Mouse (Mus musculus) liver, embryonic 15.5 days (tissue): ENCODE measurements around the gene Ajm1. TPM values are rescaled to one million over a fixed set of nuclear protein-coding genes. Genes with fewer than 3 reads are reported as not detected.

Source experiments
- ATAC-seq: fragments of 200-750 bp; cut with Nextera tagmentation; 2 replicates; pipeline ENCODE4 v1.8.0; 2017; ENCODE audit warnings: moderate number of reproducible peaks, mild to moderate bottlenecking, moderate library complexity; ENCODE audit not compliant: insufficient read depth
- H3K27ac ChIP-seq: fragments of 300-500 bp; sonication (generic); replicated peaks from 2 replicates; pipeline ENCODE4 v1.5.1; 2015; ENCODE audit warnings: mild to moderate bottlenecking, inconsistent platforms
- H3K27me3 ChIP-seq: fragments of 300-500 bp; sonication (generic); 2 replicates; pipeline ENCODE4 v1.6.1; 2015; ENCODE audit warnings: mild to moderate bottlenecking, inconsistent platforms
- H3K36me3 ChIP-seq: fragments of 300-500 bp; sonication (generic); replicated peaks from 2 replicates; pipeline ENCODE4 v1.6.1; 2015; ENCODE audit warnings: moderate library complexity, mild to moderate bottlenecking, inconsistent platforms
- H3K4me1 ChIP-seq: fragments of 300-500 bp; sonication (generic); replicated peaks from 2 replicates; pipeline ENCODE4 v1.6.1; 2015; ENCODE audit warnings: inconsistent platforms
- H3K4me2 ChIP-seq: fragments of 300-500 bp; sonication (generic); 2 replicates; pipeline ENCODE4 v1.6.1; 2015; ENCODE audit warnings: moderate library complexity, mild to moderate bottlenecking, inconsistent platforms
- H3K4me3 ChIP-seq: fragments of 300-500 bp; sonication (generic); replicated peaks from 2 replicates; pipeline ENCODE4 v1.5.1; 2015; ENCODE audit warnings: mild to moderate bottlenecking, inconsistent platforms
- H3K9ac ChIP-seq: fragments of 300-500 bp; sonication (generic); 2 replicates; pipeline ENCODE4 v1.6.1; 2015; ENCODE audit warnings: moderate library complexity, mild to moderate bottlenecking, inconsistent platforms
- H3K9me3 ChIP-seq: fragments of 300-500 bp; sonication (generic); replicated peaks from 2 replicates; pipeline ENCODE4 v1.6.1; 2016; ENCODE audit warnings: inconsistent platforms
- WGBS: fragments of 180-500 bp; shearing (Covaris S2); methylation state at CpG from one replicate; pipeline ENCODE4 v1.1.7; 2015; ENCODE audit warnings: mixed read lengths; ENCODE audit not compliant: insufficient replicate concordance; 5-methylcytosine and 5-hydroxymethylcytosine counted together
- polyA plus RNA-seq: library from polyadenylated mRNA; unstranded; fragments of >200 nt; fragmentation: Nextera tagmentation; extraction: Ambion mirVana; gene quantifications from 2 replicates; pipeline ENCODE4 v1.2.1, GENCODE M21; 2015

The Ajm1 gene
- polyA plus RNA-seq, 1 experiment from 2014 or later: not detected

DNA sequence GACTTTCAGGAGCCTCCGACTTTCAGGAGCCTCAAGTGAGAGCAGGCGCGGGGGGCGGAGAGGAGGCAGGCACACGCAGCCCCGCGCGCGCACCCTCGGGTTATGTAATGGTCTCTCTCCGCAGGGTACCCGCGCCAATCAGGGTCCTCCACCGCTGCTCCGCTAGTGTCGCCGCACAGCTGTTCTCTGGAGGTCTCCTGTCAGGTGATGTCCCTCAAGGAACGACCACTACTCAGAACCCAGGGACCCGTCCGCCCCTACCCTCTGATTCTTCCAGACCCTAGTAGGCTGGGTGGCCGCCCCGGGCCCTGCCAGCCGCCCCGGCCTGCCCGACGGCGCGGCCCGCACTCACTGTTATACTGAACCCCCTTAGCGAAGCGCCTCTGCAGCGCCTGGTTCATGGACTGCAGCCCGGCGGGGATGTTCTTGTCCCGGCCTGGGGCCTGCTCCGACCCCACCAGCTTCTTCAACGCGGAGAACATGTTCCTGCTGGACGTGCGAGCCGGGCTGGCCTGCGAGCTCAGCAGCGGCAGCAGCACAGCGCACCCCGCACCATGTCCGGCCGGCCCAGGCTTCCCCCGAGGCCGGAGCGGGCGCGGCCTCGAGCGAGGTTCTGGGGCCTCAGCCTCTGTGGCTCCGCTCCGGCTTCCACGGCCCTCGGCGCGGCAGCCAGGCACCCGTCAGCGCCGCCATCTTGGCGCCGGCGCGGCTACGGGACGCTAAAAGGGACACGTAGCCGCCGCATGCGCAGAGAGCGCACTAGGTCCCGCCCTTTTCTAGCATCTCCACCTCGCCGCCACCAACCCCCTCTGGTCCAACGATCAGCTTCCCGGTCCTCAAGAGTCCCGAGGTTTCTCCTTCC, 26.4 kb upstream of the Ajm1 start, which contains the start of gene Rabl6:
Gene Rabl6, minus strand, starts transcription at position 761 of the 862 bp plus-strand sequence.
- Histone ChIP-seq H3K27me3 (peaks cover 6% of the 10 kb centered on the region; the same call in 1 of the 2 replicates), H3K9me3 (no peaks in the 10 kb centered on the region)

DNA sequence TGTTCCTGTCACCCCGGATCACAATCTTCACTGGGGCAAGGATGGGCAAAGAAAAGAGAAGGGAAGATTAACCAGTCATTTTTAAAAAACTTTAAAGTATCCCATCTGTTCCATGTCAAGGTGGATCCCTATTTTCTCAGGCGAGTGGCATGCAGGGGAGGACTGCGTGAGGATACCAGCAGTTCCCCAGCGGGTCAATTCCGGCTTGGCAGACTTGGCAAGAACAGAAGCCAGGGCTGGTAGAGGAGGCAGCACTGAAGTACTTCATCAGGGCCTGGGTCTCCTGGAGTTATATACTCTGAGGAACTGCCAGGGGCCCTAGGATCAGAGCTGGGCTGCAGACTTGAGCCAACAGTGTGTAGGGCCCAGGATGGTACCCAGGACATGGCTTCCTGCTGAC, 21.0 kb upstream of the Ajm1 start:
- 79% methylated on average over 5 of the region's 5 CpGs for WGBS
- Histone ChIP-seq H3K4me1 (peaks cover 36% of the 10 kb centered on the region), H3K27ac (no peak overlapping the region), H3K9me3 (no peaks in the 10 kb centered on the region), H3K9ac (no peak overlapping the region), H3K27me3 (no peaks in the 10 kb centered on the region), H3K36me3 (peaks cover 60% of the 10 kb centered on the region), H3K4me2 (no peak overlapping the region), H3K4me3 (no peak overlapping the region)
- no peak for ATAC-seq

More for the DNA sequence above, 26.4 kb upstream of the Ajm1 start, which contains the start of gene Rabl6:
- WGBS: under 1% methylated on average over 80 of the region's 80 CpGs
- Histone ChIP-seq H3K4me2 (peak within 1 kb of the TSS; percentile 80), H3K36me3 (peaks cover 5% of the 10 kb centered on the region), H3K4me1 (peaks cover 31% of the 10 kb centered on the region), H3K9ac (peak within 1 kb of the TSS; percentile 91), H3K27ac (peak within 1 kb of the TSS; percentile 86), H3K4me3 (peak within 1 kb of the TSS; percentile 89)
- peak; percentile 79 for ATAC-seq

DNA sequence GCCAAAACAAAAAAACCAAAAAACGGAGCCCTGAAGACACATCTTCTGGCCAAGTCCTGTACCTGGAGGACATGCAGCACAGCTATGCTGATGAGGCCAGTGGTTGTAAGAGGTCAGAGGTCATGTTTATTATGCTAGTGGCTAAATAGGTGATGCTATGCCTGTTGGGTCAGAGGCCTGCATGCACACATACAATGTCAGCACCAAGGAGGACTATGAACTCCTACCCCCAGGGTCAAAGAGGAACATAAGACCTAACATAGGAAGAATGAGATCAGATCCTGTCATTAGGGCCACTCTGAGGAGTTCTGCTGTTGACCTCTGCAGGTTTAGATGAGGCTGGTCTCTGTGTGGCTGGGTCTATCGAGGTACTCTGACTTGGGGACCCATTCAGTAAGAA, 18.5 kb upstream of the Ajm1 start:
- Histone ChIP-seq H3K9ac (no peak overlapping the region), H3K27ac (peak overlapping the region; percentile 19; the same call in 1 of the 2 replicates), H3K4me2 (no peak overlapping the region), H3K9me3 (no peaks in the 10 kb centered on the region), H3K27me3 (no peaks in the 10 kb centered on the region), H3K36me3 (peaks cover 84% of the 10 kb centered on the region), H3K4me1 (peaks cover 19% of the 10 kb centered on the region), H3K4me3 (no peak overlapping the region)
- WGBS: 67% methylated on average over 2 of the region's 2 CpGs
- peak; percentile 69 for ATAC-seq

DNA sequence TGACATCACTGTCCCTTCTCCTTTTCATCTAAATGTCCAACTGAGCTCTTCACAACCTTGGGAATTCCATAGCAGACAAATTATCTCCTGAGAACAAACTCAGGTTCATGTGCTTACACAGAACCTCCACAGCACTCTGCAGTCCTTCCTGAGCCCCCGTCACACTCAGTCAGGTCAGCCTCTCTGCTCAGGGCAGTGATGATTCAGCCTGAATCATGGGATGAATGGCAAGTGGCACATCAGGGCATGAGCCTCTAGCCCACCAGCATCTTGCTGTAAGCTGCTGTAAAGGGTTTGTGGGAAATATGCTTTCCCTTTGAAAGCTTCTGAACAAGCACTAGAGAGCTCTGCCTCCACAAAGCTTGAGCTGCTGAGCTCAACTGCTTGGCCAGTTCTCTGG, 17.2 kb upstream of the Ajm1 start:
- H3K27ac ChIP-seq: no peak overlapping the region
- no peak overlapping the region for H3K9ac ChIP-seq
- H3K4me1 ChIP-seq: peaks cover 19% of the 10 kb centered on the region
- H3K9me3 ChIP-seq: no peaks in the 10 kb centered on the region
- no peak overlapping the region for H3K4me3 ChIP-seq
- peaks cover 92% of the 10 kb centered on the region for H3K36me3 ChIP-seq
- H3K27me3 ChIP-seq: no peaks in the 10 kb centered on the region
- no peak overlapping the region for H3K4me2 ChIP-seq
- 83% methylated on average over 1 of the region's 1 CpGs for WGBS
- ATAC-seq: no peak

DNA sequence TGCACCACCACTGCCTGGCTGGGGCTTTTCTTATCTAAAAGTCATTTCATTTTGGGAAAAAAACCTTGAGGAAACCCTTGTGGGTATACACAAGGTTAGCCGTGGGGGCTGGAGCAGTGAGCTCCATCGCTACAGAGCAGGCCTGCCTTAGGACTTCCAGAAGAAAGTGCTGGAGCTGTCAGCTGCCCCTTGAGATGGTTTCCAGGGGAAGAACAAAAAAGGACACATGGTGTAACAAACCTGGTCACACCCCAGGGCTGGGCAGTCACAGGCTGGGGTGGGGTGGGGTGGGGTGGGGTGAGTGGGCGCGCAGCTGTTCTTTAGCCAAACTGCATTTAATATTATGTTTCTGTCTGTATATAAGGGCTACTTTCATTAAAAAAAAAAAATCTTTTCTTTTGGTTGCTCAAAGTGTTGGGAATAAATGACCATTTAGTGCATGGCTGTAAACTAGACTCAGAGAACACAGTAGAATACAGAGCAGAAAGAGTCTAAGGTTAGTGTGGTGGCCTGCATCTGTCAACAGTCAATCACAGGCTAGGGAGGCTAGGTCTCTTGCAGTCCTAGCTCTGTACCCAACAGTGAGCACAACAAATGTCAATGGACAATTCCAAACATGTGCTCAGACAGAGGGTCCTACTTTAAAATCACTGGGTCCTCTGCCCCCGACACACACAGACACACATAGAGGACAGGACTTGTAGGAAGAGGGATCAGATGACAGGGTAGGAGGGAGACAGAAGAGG, 15.4 kb upstream of the Ajm1 start:
- H3K4me2 ChIP-seq: no peak overlapping the region
- H3K27ac ChIP-seq: no peak overlapping the region
- peaks cover 19% of the 10 kb centered on the region for H3K4me1 ChIP-seq
- H3K36me3 ChIP-seq: peaks cover 94% of the 10 kb centered on the region
- no peaks in the 10 kb centered on the region for H3K27me3 ChIP-seq
- H3K9ac ChIP-seq: no peak overlapping the region
- 80% methylated on average over 5 of the region's 5 CpGs for WGBS
- ATAC-seq: no peak
- H3K9me3 ChIP-seq: no peaks in the 10 kb centered on the region
- no peak overlapping the region for H3K4me3 ChIP-seq

DNA sequence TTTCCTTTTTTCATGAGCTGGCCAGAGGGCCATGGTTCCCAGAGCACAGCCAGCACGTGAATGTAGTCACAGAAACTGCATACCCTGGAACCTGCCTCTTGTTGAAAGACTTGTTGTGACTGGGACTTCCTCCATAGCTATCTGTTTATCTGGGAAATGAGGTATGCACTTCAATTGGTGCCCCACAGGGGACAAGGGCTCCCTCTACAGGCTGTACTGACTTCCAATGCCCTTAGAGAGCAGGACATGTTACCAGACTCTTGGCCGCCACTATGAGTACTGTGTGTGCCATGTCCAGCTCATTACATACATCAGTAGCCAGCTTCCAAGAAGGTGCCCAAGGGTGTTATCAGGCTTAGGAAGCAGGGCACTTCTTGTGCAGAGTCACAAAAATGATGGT, 10.3 kb upstream of the Ajm1 start:
- 53% methylated on average over 2 of the region's 2 CpGs for WGBS
- no peak overlapping the region for H3K27ac ChIP-seq
- H3K36me3 ChIP-seq: peaks cover 80% of the 10 kb centered on the region
- H3K9me3 ChIP-seq: no peaks in the 10 kb centered on the region
- ATAC-seq: no peak
- H3K27me3 ChIP-seq: no peaks in the 10 kb centered on the region
- no peak overlapping the region for H3K4me2 ChIP-seq
- H3K4me3 ChIP-seq: no peak overlapping the region
- H3K4me1 ChIP-seq: no peaks in the 10 kb centered on the region
- H3K9ac ChIP-seq: no peak overlapping the region

DNA sequence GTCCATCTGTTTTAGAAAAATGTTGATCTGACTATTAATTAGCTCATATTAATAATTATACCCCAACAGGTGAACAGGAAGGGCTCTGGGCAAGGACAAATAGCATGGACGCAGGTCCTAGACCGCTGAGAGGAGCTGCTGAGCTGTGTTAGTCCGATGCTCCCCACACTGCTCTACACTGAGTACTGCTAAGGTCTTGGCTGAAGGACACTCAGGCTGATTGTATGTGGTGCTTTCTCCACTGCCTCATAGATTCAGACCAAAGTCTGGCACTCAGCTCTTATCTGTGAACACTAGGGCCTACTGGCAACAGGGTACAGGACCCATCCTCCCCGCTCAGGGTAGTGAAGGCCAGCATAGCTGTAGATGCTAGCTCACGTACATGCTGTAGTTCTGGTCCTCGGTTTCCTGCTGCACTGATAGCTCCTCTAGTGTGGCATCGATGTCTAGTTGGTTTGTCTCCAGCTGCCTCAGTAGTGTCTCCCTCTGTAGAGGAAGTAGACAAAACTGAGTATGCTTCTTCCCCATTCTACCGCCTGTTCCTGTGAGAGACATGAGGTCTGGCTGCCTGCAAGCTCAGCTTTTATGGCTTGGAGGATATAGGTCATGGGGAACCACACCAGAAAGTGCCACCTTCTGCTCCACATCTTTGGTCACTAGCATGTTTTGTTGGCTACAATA, 6.8 kb upstream of the Ajm1 start:
- Histone ChIP-seq H3K4me1 (no peaks in the 10 kb centered on the region), H3K4me3 (no peak overlapping the region), H3K4me2 (no peak overlapping the region), H3K9me3 (no peaks in the 10 kb centered on the region), H3K27ac (0 out of 2 replicates have a peak overlapping the region, but pooled peaks have one; percentile 9), H3K27me3 (no peaks in the 10 kb centered on the region), H3K9ac (no peak overlapping the region), H3K36me3 (peaks cover 83% of the 10 kb centered on the region)
- 69% methylated on average over 8 of the region's 8 CpGs for WGBS
- no peak for ATAC-seq

DNA sequence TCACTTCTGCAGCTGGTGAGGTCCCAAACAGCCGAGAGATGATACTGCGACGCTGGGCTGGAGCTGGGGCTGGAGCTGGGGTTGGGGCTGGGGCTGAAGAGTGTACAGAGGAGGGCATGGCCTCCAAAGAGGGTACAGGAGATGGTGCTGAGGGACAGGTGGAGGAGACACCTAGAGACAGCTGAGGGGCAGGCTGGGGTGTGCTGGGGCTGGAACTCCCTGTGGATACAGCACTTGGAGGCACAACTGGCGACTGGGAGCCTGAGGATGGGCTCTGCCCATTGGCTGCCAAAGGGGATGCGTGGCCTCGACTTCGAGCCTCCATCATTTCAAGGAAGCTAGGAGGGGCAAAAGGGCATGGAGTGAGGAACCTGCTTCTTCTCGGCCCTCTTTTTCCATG, 5.7 kb upstream of the Ajm1 start:
- H3K27me3 ChIP-seq: no peaks in the 10 kb centered on the region
- no peaks in the 10 kb centered on the region for H3K9me3 ChIP-seq
- no peak overlapping the region for H3K27ac ChIP-seq
- H3K9ac ChIP-seq: no peak overlapping the region
- no peak overlapping the region for H3K4me3 ChIP-seq
- H3K4me2 ChIP-seq: no peak overlapping the region
- H3K4me1 ChIP-seq: peaks cover 9% of the 10 kb centered on the region
- WGBS: 75% methylated on average over 8 of the region's 8 CpGs
- H3K36me3 ChIP-seq: peaks cover 75% of the 10 kb centered on the region
- no peak for ATAC-seq

DNA sequence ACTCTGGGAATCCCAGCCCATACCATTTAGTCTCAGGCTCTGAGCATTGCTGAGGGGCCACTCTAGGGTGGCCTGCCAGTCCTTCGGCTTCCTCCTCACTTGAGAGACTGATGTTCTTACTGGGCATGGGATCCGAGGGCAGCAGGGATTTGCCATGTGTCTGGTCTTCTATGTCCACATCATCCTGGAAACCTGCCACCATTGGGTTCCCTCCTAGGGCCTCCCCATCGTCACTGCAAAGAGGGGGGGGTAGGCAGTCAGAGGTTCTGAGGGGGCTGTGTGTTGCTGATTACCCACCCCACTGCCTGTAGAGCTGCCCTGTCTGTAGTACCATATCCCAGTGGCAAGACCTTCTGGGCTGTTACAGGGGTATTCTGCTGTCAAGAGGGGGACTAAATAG, 4.0 kb upstream of the Ajm1 start:
- peaks cover 25% of the 10 kb centered on the region for H3K4me1 ChIP-seq
- H3K4me3 ChIP-seq: no peak overlapping the region
- H3K9me3 ChIP-seq: no peaks in the 10 kb centered on the region
- no peak overlapping the region for H3K9ac ChIP-seq
- H3K27ac ChIP-seq: no peak overlapping the region
- peaks cover 13% of the 10 kb centered on the region for H3K27me3 ChIP-seq
- WGBS: 79% methylated on average over 3 of the region's 3 CpGs
- peaks cover 58% of the 10 kb centered on the region for H3K36me3 ChIP-seq
- ATAC-seq: no peak
- no peak overlapping the region for H3K4me2 ChIP-seq

DNA sequence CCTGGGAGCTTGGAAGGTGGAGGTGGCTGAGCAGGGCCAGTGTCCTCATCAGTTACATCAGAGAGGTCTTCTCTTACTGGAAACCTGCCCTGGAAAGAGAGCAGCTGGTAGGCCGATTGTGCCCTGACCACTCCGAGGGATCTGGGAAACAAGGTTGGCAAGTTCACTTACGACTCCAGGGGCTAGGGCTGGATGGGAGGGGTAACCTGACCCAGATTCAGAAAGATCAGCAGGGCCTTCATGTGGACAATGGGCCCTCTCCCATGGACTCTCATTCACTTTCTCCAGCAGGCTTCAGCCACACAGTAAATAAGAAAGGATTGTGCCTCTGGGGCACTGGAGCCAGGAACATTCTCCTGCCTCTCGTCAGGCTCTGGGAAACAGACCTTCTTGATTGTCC, 3.3 kb upstream of the Ajm1 start:
- peaks cover 32% of the 10 kb centered on the region for H3K4me1 ChIP-seq
- 72% methylated on average over 4 of the region's 4 CpGs for WGBS
- no peak overlapping the region for H3K9ac ChIP-seq
- no peak overlapping the region for H3K4me2 ChIP-seq
- H3K4me3 ChIP-seq: no peak overlapping the region
- peaks cover 21% of the 10 kb centered on the region for H3K27me3 ChIP-seq
- H3K27ac ChIP-seq: no peak overlapping the region
- peaks cover 51% of the 10 kb centered on the region for H3K36me3 ChIP-seq
- no peak for ATAC-seq
- H3K9me3 ChIP-seq: no peaks in the 10 kb centered on the region

DNA sequence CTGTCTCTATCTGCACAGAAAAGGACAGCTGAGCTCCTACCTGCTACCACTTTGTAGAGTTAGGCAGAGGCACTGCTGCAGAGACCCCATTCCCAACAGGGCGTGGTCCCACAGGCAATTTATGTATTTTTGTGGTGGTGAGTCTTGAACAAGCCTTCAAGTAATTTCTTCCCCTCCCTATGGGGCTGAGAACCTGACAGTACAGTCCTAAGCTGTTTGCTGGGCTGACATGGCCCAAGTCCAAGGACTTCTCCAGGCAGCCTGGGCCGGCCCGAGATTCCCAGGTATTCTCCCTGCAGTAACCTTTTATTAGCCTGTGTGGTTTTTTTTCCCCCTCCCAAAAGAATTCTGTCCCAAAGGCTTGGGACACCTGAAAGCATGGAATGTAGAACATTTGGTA, 2.6 kb upstream of the Ajm1 start:
- Histone ChIP-seq H3K27ac (no peak overlapping the region), H3K36me3 (peaks cover 48% of the 10 kb centered on the region), H3K9me3 (no peaks in the 10 kb centered on the region), H3K4me1 (peaks cover 39% of the 10 kb centered on the region), H3K27me3 (peaks cover 28% of the 10 kb centered on the region), H3K4me3 (no peak overlapping the region), H3K9ac (no peak overlapping the region), H3K4me2 (no peak overlapping the region)
- WGBS: 80% methylated on average over 3 of the region's 3 CpGs
- no peak for ATAC-seq
